Mouse (Mus musculus) stomach, postnatal 0 days (tissue): ENCODE data around the gene Asb17.
"Not testable (repeated sequence)": the region's sequence is repeated elsewhere in the genome, so short reads cannot be mapped to it uniquely, and the experiment has no call there.

Source experiments
- CTCF ChIP-seq: IDR thresholded peaks from 2 replicates; pipeline ENCODE4 v1.5.1; 2016; ENCODE audit warnings: antibody characterized with exemption, low read depth, mild to moderate bottlenecking, moderate library complexity
- EP300 ChIP-seq: optimal IDR thresholded peaks from 2 replicates; pipeline ENCODE3; 2016; ENCODE audit warnings: antibody characterized with exemption

GRCm38 (mm10) chr3:153829788-153830187 lies 14.2 kb upstream of the Asb17 start:
- TF ChIP-seq CTCF, EP300: not testable (repeated sequence)
